Mouse (Mus musculus): Measurements from ENCODE around the gene Grb10.

Grb10 gene

DNA sequence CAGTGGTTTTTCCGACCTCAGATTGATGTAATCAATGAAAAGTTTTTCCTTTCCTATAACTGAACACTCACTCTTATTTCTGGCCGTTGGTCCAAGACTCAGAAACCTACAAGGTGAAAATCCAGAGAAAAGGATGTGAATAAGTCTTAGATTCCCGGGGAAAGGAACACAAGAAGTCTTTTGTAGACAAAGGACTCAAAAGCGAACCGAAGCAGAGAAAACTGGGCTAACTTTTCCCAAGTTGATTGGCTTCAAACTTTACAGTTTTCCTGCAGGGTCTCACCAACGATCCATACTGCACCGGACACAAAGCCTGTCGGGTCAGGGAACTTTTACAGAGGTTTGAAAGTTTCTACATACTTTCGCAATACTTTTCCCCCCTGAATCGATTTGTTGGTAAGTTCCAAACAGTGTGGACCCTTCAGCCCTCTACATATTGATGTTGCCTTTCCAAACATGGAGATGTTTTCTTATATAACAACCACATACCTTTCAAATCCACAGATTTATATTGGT, at the start of gene Grb10:
TSS of gene Grb10 (minus strand) at position 214 of the 516 bp plus-strand sequence.
- peak; percentile 26 for DNase-seq (ENCODE audit: low read depth)

DNA sequence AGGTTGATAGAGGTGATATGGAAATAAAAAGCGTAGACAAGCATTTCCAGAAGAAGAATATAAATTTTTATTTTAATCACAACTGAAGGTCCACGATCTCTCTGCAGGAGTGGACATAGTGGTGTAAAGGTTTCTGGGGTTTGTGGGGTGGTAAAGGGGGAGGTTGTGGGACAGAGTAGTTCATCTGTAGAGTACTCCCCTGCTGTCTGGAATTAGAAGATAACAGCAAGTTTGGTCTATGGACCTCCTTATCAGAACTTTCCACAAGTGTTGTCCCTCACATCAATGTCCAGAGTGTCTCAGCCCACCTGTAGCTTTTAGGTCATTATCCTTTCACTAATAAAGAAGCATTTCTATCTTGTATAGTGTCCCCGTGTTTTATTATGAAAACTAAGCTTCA, 43.2 kb upstream of the Grb10 start:
- DNase-seq (ENCODE audit: low read depth): no peak

DNA sequence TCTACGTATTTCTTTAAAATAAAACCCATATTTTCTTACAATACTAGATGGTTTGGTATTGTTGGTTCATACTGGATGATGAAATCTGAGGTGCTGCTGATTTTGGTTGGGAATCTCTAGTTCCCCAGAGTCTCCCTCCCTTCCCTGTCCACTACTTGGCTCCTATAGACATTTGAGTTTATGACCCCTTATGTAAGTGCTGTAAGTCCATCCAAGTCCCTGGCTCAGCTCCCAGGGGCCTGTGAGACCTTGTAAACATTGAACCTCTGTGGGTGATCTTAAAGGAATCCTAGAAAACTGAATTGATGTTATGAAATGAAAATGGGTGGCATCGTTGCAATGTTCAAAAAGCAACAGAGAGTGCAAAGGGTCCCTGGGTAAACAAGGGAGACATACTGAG, 40.7 kb upstream of the Grb10 start:
- peak; percentile 55 for DNase-seq (ENCODE audit: low read depth)

DNA sequence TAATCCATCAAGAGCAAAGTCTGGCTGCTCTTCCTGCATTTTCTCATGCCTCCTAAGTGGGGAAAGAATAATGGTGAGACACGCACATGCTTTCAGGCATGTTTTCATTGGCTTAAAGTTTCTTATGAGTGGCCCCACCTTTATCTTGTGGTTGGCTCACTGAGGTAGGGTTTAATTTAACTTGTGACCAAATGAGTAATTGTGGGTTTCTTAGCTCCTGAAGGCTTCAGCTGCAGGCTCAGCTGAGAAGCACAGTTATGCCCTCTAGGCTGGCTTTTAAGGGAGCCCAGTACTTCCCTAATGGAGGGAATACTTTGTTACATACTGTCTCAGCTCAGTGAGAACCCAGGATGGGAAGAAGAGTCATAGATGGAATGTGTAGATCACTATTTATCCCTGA, 37.0 kb upstream of the Grb10 start:
- peak; percentile 55 for DNase-seq (ENCODE audit: low read depth)

DNA sequence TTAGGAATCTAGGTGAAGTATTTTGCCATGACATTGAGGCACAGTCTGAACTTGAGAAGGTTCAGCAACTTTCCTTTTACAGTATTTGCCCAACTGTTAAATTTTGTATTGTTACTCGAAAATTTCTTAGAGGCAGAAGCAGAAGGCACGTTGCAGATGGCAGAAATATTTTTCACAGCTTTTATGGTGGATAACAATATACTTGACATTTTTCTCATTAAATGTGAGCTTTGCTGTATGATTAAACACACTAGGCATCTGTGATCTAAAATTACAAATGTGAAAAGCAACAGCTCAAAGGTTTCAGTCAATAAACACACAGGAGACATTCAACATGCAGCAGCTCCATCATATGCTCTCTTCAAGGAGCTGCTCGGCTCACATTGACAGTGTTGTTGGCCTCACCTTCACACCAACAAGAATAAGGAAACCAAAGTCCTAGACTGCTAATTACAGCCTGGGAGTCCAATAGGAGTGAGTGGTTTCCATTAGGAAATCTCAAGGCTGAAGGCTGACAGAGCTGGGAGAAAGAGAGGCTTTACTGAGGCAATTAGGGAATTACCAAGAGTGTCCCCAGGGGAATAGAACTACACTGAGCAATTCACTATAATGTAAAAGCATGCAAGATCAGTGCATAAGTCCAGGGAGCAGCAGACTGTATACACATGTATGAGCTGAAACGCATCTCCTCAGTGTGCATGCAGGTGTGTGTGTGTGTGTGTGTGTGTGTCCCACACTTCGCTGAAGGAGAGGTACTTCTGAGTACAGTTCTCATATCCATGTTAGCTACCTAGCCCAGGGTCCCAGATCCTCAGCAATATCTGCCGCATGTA, 35.1 kb upstream of the Grb10 start:
- peak; percentile 32 for DNase-seq (ENCODE audit: low read depth)

DNA sequence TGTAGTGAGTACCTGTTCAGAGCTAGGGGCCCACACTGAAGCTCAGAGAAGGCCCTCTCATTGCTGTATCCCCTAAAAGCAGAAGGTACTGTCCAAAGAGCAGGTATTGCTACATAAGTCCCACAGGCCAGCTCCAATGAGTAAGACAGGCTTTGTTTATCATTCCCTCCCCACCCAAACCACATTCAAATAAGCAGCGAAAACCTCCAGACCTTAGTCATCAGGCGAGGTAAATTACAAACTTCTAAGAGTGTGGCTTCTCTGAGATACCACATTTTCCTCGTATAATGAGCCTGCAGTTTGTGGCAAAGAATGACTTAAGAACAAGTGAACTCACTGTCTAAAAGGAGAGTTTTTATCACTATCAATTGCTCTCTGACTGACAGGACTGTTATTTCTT, 33.8 kb upstream of the Grb10 start:
- peak; percentile 74 for DNase-seq (ENCODE audit: low read depth)

DNA sequence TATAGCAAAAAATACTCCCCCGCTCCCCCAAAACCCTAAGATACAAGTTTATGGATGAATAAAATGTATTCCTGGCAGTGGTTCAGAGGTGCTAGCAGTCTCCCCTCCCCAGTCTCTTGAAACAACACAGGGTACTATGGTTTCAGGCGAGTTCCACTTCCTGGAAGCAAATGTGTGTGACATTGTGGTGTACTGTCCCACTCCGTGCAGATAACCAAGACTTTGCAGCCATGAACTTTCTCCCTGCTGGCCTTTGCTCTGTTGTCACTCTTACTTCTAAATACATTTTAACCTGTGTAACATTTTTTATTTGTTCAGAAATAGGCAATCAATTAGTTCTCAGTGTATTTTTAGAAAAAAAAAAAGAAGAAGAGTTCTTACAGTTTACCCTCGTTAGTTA, 20.5 kb upstream of the Grb10 start:
- no peak for DNase-seq (ENCODE audit: low read depth)

DNA sequence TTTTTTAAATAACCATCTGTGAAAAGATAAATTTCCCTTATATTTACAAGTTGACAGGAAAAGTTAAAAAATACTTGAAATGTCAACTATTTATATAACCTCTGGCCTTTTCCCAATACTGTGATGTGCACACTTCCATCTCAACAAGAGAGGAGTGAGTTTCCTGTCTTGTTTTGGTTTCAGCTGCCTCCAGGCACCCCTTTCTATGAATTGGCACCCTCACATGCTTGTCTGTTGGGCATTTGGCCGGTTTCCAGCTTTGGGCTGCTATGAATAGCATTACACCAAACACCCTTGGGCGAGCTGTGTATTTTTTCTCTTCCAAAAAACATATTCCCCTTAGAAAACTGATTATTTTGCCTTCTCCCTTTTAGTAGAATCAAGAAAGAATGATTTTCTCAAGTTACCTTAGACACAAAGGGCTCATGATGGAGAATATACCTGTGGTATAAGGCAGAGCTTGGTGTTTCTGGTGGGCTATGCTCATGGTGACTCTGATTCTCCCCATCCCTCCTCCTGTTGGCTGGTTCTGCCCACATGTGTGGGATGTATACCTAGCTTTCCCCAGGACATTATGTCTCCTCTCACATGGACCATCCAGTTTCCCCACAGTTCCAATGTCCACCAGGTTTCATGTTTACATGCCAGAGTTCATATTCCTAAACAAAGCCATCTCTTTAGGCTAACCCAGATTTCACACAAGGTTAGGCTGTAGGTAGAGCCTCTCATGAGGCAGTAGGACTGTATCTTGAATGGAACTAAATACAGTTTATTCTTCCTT, 10.3 kb upstream of the Grb10 start:
- peak; percentile 69 for DNase-seq (ENCODE audit: low read depth)

DNA sequence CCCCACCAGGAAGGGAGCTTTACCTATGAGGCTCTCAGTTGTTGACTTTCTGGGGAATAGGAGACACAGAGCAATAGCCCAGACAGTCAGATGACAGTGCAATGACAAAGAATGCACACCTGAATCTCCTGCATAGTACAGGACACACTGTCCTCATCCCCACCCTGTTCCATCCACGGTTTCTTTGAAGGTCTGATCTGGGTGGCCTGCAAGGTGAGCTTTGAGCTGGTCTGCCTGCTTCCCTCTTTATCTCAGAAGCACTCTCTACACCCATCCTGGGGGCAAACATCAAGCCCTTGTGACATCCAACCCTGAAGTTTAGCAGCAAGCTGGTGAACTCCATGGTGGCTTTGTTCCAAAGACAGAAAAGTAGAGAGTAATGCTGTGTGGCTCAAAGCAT, 9.7 kb upstream of the Grb10 start:
- DNase-seq (ENCODE audit: low read depth): no peak

DNA sequence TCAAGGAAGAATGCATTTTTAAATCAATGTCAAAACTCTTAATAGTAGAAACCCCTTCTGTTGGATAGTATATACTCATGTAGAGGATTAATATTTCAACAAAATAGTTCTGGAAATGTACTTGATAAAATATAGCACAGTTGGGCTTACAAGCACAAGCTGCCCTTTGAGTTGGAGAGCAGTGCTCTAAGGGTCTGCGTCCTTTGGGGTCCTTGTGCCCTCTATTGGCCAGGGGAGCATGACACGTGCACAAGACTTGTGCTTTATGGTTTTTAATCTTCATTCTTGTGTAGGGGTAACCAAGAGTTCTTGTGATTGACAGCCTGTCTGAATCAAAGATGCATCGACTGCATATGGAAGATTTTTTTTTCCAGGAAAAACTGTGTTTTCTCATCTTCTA, 5.8 kb upstream of the Grb10 start:
- no peak for DNase-seq (ENCODE audit: low read depth)

DNA sequence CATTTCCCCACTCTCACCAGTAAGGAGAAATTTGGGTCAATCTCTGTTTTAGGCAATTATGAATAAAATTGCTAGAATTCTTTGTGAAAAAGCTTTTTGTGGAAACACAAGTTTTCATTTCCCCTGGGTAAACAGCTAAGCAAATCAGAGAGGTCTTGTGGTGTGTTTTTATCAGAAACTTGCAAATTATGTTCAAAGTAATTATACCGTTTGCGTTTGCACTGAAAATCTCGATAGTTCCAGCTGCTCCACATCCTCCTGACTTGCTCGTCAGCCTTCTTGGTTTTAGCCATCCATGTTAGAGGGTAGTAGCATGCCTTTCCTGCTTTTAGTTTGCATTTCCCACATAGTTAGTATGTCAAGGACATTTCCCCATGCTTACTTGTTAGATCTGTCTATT, 3.3 kb upstream of the Grb10 start:
- no peak for DNase-seq (ENCODE audit: low read depth)

DNA sequence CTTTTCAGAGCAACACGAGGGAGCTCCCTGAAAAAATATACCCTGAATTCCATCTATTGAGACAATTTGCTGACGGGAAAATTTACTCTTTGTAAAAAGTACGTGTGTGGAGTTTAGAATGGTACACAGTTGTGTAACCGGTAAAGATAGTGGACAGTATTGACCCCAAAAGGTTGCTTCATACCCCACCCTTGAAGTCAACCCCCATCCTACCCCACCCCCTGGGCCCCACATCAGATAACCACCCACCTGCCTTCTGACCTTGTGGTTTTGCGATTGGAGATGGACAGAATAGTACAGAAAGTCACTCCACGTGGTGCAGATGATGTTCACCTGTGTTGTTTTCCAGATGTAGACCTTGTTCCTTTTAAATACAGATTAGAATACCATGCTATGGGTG, 2.9 kb upstream of the Grb10 start:
- no peak for DNase-seq (ENCODE audit: low read depth)

DNA sequence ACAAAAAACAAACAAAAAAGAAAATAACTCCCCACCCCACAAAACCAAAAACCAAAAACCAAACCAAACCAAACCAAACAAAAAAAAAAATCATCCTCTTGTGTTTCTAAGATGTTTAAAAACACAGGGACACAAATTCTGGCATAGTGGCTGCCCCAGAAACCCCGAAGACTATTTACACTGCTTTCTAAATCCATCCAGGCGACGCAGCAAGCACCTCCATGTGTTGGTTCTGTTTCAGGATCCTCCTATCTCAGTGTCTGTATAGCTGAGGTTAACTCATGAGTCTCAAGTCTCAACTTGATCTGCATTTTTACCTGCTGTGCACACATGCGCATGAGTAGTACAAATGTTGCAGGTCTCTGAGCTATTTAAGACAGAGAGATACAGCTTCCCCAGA, 1.9 kb upstream of the Grb10 start:
- no peak for DNase-seq (ENCODE audit: low read depth)

DNA sequence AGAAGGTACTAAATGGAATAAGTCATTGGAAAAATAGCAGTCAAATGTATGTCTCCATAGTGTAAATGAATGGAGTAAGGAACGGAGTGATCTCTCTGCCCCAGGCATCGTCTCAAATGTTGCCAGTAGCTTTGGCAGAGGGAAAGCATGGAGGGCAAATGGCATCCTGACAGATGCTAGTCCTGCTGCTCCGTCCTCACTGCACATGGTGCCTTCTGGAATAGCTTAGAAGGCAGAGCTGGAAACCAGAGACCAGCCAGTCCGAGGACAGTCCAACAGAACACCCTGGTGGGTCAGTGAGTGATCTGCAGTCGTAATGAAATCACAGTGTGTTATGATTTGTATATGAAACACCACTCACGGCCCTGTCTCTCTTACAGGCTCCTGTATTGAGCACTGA, 1.3 kb upstream of the Grb10 start:
- peak; percentile 22 for DNase-seq (ENCODE audit: low read depth)

DNA sequence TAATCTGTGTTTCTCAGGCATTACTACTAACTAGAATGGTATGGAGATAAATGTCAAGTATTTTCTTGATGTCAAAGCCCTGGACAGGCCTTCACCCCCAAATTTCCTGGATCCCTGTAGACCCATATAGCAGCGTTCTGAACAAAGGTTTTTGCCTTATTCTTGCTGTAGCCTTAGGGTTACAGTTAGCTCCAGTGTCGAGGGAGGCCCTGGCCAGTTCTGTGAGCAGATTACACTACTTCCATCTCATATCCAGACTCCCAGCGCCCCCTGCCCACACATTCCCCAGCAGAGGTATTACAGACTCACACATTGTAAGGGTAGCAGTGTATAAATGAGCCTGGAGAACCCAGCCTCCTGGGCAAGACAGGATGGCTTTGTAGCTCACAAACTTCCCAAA, 615 bp upstream of the Grb10 start:
- DNase-seq (ENCODE audit: low read depth): peak; percentile 63

DNA sequence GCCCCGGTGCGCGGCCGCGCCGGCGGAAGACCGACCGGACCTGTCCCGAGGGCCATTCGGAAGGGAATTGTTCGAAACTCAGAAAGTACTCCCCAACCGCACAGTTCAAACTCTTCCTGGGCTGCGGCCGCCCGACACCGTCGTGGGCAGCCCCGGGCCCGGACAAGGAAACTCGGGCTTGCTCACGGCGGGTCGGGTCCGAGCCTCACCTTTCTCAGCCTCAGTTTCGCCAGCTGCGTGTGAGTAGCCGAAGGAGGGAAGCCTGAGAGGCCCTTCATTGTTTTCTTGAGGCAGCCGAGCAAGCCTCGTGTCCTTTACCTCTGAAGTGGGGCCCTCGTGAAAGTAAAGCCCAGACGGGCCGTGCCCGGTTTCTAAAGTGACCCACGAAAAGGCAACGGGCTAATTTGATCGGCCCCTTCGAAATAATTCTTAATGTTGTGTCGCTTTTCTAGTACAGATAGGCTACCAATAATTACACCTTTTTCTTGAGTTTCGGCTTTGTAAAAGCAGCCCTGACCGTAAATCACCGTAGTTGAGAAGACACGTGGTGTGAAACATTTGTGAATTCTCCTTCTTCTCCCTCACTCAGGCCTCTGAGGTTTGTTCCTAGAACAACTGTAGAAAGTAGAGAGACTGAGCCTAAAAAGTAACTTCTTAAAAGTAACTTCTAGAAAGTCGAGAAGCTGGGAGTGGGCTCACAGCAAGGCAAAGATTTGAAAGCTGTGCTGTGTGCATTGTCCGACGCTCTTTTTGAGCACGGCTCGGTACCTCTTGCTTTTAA, 604 bp downstream of the Grb10 start:
- no peak for DNase-seq (ENCODE audit: low read depth)

DNA sequence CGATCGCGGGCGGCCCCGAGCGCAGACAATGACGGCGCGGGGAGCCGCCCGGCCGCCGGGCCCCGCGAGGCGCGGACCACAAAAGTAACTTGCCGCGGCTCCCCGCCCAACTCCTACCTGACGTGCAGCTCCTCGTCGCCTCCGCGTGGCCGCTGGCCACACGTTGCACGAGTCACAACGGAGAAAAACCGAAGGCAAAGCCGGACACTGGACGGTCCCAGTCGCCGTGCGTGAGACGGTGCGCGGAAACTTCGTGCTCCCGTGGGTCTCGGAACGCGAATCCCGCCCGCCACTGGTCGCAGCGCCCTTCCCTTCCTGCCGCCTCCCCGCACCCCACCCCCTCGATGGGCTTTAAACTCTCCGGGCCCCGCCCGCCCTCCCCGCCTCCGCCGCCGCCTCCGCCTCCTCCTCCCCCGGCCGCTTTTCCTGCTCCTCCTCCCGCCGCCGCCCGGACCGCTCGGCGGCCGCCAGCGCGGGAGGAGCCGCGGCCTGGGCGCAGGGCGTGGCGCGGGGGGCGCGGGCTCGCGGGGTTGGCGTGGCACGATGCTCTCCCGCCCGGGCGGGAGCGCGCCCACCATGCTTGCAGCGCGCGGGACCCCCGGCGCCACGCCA, 1.3 kb downstream of the Grb10 start:
- DNase-seq (ENCODE audit: low read depth): peak; percentile 83

DNA sequence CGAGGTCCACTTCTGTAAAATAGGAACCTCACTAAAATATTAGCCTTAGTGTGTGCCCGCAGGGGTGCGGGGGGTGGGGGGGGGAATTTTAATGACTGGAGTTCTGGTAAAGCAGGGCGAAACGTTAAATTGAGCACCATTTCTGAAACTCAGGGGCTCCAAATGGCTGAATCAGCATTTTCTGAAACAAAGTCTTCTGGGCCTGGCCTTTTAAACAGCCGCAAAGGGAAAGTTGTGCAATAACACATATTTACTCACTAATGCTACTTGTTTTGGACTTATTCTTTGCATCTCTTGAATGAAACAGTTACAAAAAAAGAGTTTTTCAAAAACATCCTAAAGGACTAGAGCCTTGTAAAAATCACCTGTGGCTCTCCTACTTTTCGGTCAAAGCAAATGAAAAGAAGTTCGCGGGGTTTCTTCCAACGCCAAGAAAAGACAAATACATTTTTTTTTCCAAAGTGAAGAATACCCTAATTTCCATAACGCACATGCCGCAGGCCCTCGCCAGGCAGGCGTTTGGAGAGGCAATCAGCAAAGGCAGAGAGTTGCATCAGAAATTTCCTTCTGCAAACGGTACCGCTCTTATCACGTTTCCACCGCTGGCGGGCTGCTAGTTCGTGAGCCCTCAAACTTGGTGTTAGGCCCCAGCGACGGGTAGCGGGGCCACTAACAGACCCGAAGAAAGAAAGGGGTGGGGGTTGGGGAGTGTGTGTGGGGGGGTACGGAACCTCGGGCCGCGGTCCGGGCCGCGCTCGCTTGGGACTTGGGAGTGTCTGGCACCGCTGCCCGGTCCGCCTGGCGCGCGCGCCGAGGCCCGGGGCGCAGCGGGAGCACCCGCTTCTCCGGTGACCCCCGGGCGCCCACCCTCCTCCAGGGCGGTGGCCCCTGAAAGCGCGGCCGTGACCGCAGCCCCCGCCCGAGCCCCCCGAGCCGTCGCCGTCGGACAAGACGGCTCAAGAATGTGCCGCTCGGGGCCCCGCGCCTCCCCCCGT, 2.3 kb downstream of the Grb10 start:
- peak; percentile 51 for DNase-seq (ENCODE audit: low read depth)

DNA sequence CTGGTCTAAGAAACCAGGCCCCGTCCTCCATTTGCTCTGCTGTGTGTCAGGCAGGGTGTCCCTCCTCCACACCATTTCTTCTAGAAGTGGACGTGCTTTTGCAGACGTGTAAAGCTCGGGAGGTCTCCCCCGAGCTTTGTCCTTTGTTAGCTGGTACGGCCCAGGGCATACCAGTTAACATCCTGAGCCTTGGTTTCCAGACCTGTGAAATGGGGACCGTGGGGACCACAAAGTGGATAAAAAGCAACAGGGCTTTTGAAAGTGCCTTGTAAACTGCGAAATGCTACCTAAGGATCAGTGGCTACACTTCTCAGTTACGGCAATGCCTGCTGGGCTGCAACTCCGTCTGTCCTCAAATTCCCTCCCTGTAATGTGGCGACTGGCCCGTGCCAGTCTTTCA, 3.2 kb downstream of the Grb10 start:
- DNase-seq (ENCODE audit: low read depth): peak; percentile 38

DNA sequence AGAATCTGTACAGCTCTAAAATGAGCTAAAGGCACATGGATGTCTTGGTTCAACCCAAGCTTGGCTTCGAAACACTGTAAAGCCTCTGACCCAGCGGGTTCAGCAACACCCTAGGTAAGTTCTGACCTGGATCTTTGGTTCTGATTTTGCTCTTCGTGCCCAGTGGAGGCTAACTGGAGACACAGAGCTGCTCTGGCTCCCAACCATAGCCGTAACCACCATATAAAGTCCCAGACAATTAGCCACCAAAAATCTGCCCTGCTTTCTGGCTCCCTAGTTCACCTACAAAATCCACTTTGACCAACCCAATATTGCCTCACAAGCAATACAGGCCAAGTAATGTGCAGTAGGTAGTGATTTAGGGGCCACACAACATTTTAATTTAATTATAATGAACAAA, 3.7 kb downstream of the Grb10 start:
- DNase-seq (ENCODE audit: low read depth): peak; percentile 11

DNA sequence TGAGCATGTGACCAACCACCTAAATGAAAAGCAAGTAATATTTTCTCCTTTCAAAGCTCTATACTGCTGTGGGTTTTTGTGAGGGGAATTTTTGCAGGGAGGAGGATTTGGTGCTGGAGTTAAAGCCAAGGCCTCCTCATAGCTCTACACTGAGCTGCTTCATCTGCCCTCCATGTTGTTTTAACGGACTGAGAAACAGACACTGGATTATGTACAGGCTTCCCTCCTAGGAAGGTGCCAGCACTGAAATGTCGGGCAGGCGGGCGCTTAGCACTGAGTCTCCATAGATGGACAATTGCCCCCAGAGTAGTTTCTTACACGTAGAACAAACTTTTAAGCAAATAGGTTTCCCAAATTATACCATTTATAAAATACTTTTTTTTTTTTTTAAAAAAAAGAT, 4.1 kb downstream of the Grb10 start:
- peak; percentile 52 for DNase-seq (ENCODE audit: low read depth)

Measured in NIH3T3 (cell line).